Mouse (Mus musculus) ES-Bruce4 (cell line): ENCODE data around the gene Rps6kb1.

ENCODE experiments used
- CTCF ChIP-seq: IDR thresholded peaks from one replicate; pipeline ENCODE4 v1.8.1; 2011; ENCODE audit warnings: low read depth, low read length
- POLR2A ChIP-seq: IDR thresholded peaks from one replicate; pipeline ENCODE4 v1.8.1; 2011; ENCODE audit warnings: low read length; ENCODE audit not compliant: insufficient read depth

- TF ChIP-seq POLR2A = no peak
- TF ChIP-seq CTCF = peak; percentile 8
Observed at GRCm38 (mm10) chr11:86532834-86533233, 11.8 kb downstream of the Rps6kb1 start.
